Mouse (Mus musculus) lung, postnatal 10 days (tissue): Measurements from ENCODE around the gene Wiz.

Source experiments
- DNase-seq: peaks from one replicate; pipeline ENCODE4 v3.0.0; 2021

Wiz gene

GRCm38 (mm10) chr17:32377137-32377536, 12.1 kb downstream of the Wiz start:
- DNase-seq: no peak

- no peak for DNase-seq
Measured at GRCm38 (mm10) chr17:32376475-32376874, 12.8 kb downstream of the Wiz start.

- no peak for DNase-seq
Measured at GRCm38 (mm10) chr17:32368991-32369578, 20.2 kb downstream of the Wiz start.

- no peak for DNase-seq
Measured at GRCm38 (mm10) chr17:32367706-32368105, 21.5 kb downstream of the Wiz start.

- no peak for DNase-seq
Measured at GRCm38 (mm10) chr17:32365296-32365695, 23.9 kb downstream of the Wiz start.

- no peak for DNase-seq
Measured at GRCm38 (mm10) chr17:32364850-32365249, 24.4 kb downstream of the Wiz start.

- DNase-seq: peak; percentile 93
Measured at GRCm38 (mm10) chr17:32364331-32364730, 24.9 kb downstream of the Wiz start.

GRCm38 (mm10) chr17:32363821-32364301, 25.4 kb downstream of the Wiz start:
- no peak for DNase-seq

GRCm38 (mm10) chr17:32362686-32363085, 26.6 kb downstream of the Wiz start:
- no peak for DNase-seq

GRCm38 (mm10) chr17:32359928-32360327, 29.3 kb downstream of the Wiz start:
- no peak for DNase-seq

- no peak for DNase-seq
Measured at GRCm38 (mm10) chr17:32358943-32359340, 30.3 kb downstream of the Wiz start.

- no peak for DNase-seq
Measured at GRCm38 (mm10) chr17:32358192-32358942, 30.9 kb downstream of the Wiz start.

- no peak for DNase-seq
Measured at GRCm38 (mm10) chr17:32356766-32357760, 32.2 kb downstream of the Wiz start.

GRCm38 (mm10) chr17:32356281-32356680, 33.0 kb downstream of the Wiz start:
- DNase-seq: no peak

GRCm38 (mm10) chr17:32355031-32355430, 34.2 kb downstream of the Wiz start:
- no peak for DNase-seq

GRCm38 (mm10) chr17:32354211-32354610, 35.0 kb downstream of the Wiz start:
- DNase-seq: no peak

GRCm38 (mm10) chr17:32353696-32354095, 35.5 kb downstream of the Wiz start:
- peak; percentile 29 for DNase-seq

- no peak for DNase-seq
Measured at GRCm38 (mm10) chr17:32351726-32352125, 37.5 kb downstream of the Wiz start.

- no peak for DNase-seq
Measured at GRCm38 (mm10) chr17:32351269-32351668, 38.0 kb downstream of the Wiz start.

GRCm38 (mm10) chr17:32350382-32350983, 38.8 kb downstream of the Wiz start, which contains the start of gene Akap8l:
Gene Akap8l, minus strand, starts transcription at chr17:32350607.
- DNase-seq: peak; percentile 99

GRCm38 (mm10) chr17:32349851-32350381, 39.3 kb downstream of the Wiz start:
- peak; percentile 18 for DNase-seq

- DNase-seq: peak; percentile 46
Measured at GRCm38 (mm10) chr17:32349037-32349732, 40.1 kb downstream of the Wiz start.
